Mouse (Mus musculus) lung, adult 2 months (tissue): ENCODE measurements at regions not wholly inside any gene's neighbourhood (a gene's known extent, or its start where the extent isn't known, plus 50 kb on each side); places are given as distances from the start of the nearest gene placed in this dataset.

Source experiments
- DNase-seq: peaks from one replicate; pipeline ENCODE4 v3.0.0; 2022
- H3K4me1 ChIP-seq: fragments of 200-500 bp; 2 replicates; pipeline ENCODE4 v1.6.1; 2011; ENCODE audit warnings: low read length; ENCODE audit not compliant: control insufficient read depth, insufficient read depth
- H3K4me3 ChIP-seq: fragments of 200-500 bp; replicated peaks from 2 replicates; pipeline ENCODE3; 2011; ENCODE audit warnings: low read depth, mild to moderate bottlenecking, control low read depth, low read length; ENCODE audit errors: extremely low read depth
- CTCF ChIP-seq: fragments of 200-500 bp; IDR thresholded peaks from 2 replicates; pipeline ENCODE4 v1.5.1; 2011; ENCODE audit warnings: mild to moderate bottlenecking, low read length, control low read depth; ENCODE audit not compliant: insufficient read depth
- POLR2A ChIP-seq: fragments of 200-500 bp; IDR thresholded peaks from 2 replicates; pipeline ENCODE4 v1.6.1; 2011; ENCODE audit warnings: low read depth, mild to moderate bottlenecking, control low read depth, low read length, borderline replicate concordance; ENCODE audit errors: extremely low read depth
- WGBS: fragments of 180-500 bp; shearing (Covaris S2); methylation state at CpG from one replicate; pipeline ENCODE4 v1.1.7; 2018; 5-methylcytosine and 5-hydroxymethylcytosine counted together

DNA sequence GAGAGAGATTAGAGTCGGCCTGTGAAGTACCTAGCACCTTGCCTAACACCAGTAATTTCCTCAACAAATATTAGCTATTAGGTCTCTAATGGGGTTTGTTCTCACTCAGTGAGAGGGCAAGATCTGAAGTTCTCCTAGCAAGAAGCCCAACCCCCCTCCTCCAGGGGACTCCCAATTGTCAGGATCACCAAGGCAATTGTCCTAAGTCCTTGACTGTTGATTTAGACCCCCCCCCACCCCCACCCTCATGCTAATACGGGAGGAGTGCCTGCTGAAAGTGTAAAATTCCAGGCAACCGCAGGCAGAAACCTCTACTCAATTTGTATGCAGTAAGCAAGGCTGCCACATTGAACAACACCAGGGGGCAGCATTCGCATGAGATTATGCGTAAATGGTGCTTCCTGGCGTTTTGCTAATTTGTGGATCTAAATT, 94.6 kb upstream of the Foxd3 start:
- TF ChIP-seq CTCF (0 out of 2 replicates have a peak, but pooled peaks have one; percentile 2), POLR2A (no peak)
- DNase-seq: peak; percentile 25
- Histone ChIP-seq H3K4me3 (no peak overlapping the region), H3K4me1 (no peaks in the 10 kb centered on the region)
- 14% methylated on average over 6 of the region's 6 CpGs for WGBS

GRCm38 (mm10) chr4:99565401-99565800, 90.7 kb upstream of the Foxd3 start:
- TF ChIP-seq POLR2A (no peak), CTCF (no peak)
- DNase-seq: no peak
- 94% methylated on average over 9 of the region's 9 CpGs for WGBS
- H3K4me1 ChIP-seq: no peaks in the 10 kb centered on the region
- no peak overlapping the region for H3K4me3 ChIP-seq

DNA sequence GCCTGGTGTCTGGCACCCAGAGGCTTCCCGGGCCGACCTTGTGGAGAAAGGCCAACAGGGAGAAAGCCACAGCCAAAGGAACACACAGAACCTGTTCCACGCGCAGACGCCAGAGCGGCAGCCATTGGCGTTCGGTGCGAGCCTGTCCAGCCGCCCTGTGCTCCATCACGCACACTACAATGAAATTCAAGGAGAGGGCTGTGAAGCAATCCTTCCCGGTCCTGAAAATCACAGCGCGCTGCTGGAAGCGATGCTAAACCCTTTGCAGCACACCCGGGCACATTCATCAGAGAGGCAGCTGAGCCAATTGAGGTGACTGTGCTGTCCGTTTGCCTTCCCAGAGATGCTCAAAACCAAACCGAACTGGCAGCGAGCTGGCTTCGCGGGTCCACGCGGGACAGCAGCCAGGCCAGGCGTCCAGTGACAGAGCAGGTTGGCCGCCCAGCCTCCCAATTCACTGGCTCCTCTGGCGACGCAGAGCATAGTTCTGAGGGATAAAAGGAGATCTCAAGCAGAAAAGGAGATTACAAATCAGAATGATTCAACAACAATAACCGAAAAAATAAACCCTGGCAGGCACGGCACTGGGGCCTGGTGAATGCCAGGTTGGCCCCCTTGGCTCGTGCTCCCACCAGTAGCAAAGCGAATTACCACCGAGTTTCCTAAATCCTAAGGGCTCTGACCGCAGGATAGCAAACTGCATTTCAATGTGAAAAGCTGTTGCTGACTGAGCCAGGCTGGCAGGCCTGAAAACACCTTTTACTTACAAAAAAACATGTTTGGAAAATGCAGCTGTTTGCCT, 83.1 kb upstream of the Foxd3 start:
- WGBS: 6% methylated on average over 33 of the region's 33 CpGs
- Histone ChIP-seq H3K4me1 (no peaks in the 10 kb centered on the region), H3K4me3 (no peak overlapping the region)
- DNase-seq: peak; percentile 7
- TF ChIP-seq CTCF (no peak), POLR2A (no peak)

DNA sequence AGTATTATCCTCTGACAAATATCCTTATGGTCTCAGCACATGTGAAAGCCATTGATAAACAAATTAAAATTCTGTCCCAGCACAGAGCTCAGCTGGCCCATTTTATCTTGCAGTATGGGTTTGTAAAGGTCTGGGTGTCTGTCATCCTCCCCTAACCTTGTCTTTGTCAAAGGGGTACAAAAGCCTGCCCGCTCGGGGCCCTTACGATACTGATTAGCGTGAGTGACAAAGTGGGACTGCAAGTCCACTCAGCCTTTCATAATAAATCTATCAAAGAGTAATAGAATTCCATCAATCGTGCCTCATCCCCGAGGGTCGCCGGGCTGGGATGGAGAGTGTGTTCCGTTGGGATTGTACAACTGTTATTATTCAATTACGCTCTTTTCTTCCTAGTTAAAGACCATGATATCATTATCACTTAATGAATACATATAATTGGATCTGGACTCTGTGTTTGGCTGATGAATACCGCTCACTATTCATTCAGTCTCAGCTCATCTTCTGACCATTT, 82.0 kb upstream of the Foxd3 start:
- no peak for DNase-seq
- Histone ChIP-seq H3K4me1 (no peaks in the 10 kb centered on the region), H3K4me3 (no peak overlapping the region)
- TF ChIP-seq CTCF (no peak), POLR2A (no peak)
- WGBS: 45% methylated on average over 11 of the region's 11 CpGs

GRCm38 (mm10) chr4:99574984-99575383, 81.1 kb upstream of the Foxd3 start:
- H3K4me3 ChIP-seq: no peak overlapping the region
- TF ChIP-seq POLR2A (no peak), CTCF (no peak)
- WGBS: 48% methylated on average over 4 of the region's 4 CpGs
- H3K4me1 ChIP-seq: no peaks in the 10 kb centered on the region
- DNase-seq: no peak

GRCm38 (mm10) chr4:99597781-99598180, 58.3 kb upstream of the Foxd3 start:
- WGBS: 64% methylated on average over 5 of the region's 5 CpGs
- TF ChIP-seq POLR2A (no peak), CTCF (no peak)
- H3K4me1 ChIP-seq: no peaks in the 10 kb centered on the region
- H3K4me3 ChIP-seq: no peak overlapping the region
- DNase-seq: no peak

GRCm38 (mm10) chr4:99600741-99601140, 55.4 kb upstream of the Foxd3 start:
- TF ChIP-seq CTCF (no peak), POLR2A (no peak)
- WGBS: 44% methylated on average over 10 of the region's 10 CpGs
- no peak overlapping the region for H3K4me3 ChIP-seq
- no peaks in the 10 kb centered on the region for H3K4me1 ChIP-seq
- no peak for DNase-seq

GRCm38 (mm10) chr4:99601463-99601862, 54.6 kb upstream of the Foxd3 start:
- no peak for DNase-seq

More at GRCm38 (mm10) chr4:99601463-99601862, 54.6 kb upstream of the Foxd3 start:
- Histone ChIP-seq H3K4me3 (no peak overlapping the region), H3K4me1 (no peaks in the 10 kb centered on the region)
- TF ChIP-seq POLR2A (no peak), CTCF (no peak)
- WGBS: 53% methylated on average over 6 of the region's 6 CpGs
